Mouse (Mus musculus) lung, adult 18-20 months (tissue): ENCODE data around the gene Apaf1.

Source experiments
- DNase-seq, 2 experiments: peaks; one replicate each; pipeline ENCODE4 v3.0.0; 2022; ENCODE audit warnings: mixed read lengths in 2 of 2

The Apaf1 gene

GRCm38 (mm10) chr10:91080540-91080939, 2.0 kb downstream of the Apaf1 start:
- DNase-seq, result no peak

- no peak for DNase-seq
Observed at GRCm38 (mm10) chr10:91076667-91077066, 5.9 kb downstream of the Apaf1 start.

- DNase-seq, result peak; percentile 20 to 45
Observed at GRCm38 (mm10) chr10:91073345-91073744, 9.2 kb downstream of the Apaf1 start.

- no peak for DNase-seq
Observed at GRCm38 (mm10) chr10:91071768-91072167, 10.8 kb downstream of the Apaf1 start.

GRCm38 (mm10) chr10:91062355-91062754, 20.2 kb downstream of the Apaf1 start:
- DNase-seq, result no peak

- DNase-seq, result no peak
Observed at GRCm38 (mm10) chr10:91060742-91061141, 21.8 kb downstream of the Apaf1 start.

- DNase-seq, result no peak
Observed at GRCm38 (mm10) chr10:91052734-91053133, 29.8 kb downstream of the Apaf1 start.

- no peak for DNase-seq
Observed at GRCm38 (mm10) chr10:91051156-91051555, 31.4 kb downstream of the Apaf1 start.

- no peak for DNase-seq
Observed at GRCm38 (mm10) chr10:91049696-91050095, 32.9 kb downstream of the Apaf1 start.

GRCm38 (mm10) chr10:91033942-91034341, 48.6 kb downstream of the Apaf1 start:
- peak; percentile 8 to 35 for DNase-seq

- peak; percentile 61 for DNase-seq
Observed at GRCm38 (mm10) chr10:91032399-91032798, 50.2 kb downstream of the Apaf1 start.

- no peak for DNase-seq
Observed at GRCm38 (mm10) chr10:91031176-91031575, 51.4 kb downstream of the Apaf1 start.

GRCm38 (mm10) chr10:91029002-91029539, 53.5 kb downstream of the Apaf1 start:
- DNase-seq, result no peak

- no peak for DNase-seq
Observed at GRCm38 (mm10) chr10:91027964-91028363, 54.6 kb downstream of the Apaf1 start.

- DNase-seq, result no peak
Observed at GRCm38 (mm10) chr10:91027468-91027867, 55.1 kb downstream of the Apaf1 start.

GRCm38 (mm10) chr10:91005858-91006538, 76.6 kb downstream of the Apaf1 start:
- DNase-seq, result no peak

GRCm38 (mm10) chr10:91001421-91001820, 81.1 kb downstream of the Apaf1 start:
- DNase-seq, result peak in 1 of 2 experiments; percentile 4

- DNase-seq, result no peak
Observed at GRCm38 (mm10) chr10:90999899-91000298, 82.7 kb downstream of the Apaf1 start.

GRCm38 (mm10) chr10:90993869-90994268, 88.7 kb downstream of the Apaf1 start:
- no peak for DNase-seq

GRCm38 (mm10) chr10:90992237-90992636, 90.3 kb downstream of the Apaf1 start:
- DNase-seq, result no peak

GRCm38 (mm10) chr10:90990340-90990739, 92.2 kb downstream of the Apaf1 start:
- no peak for DNase-seq

- no peak for DNase-seq
Observed at GRCm38 (mm10) chr10:90983046-90983445, 99.5 kb downstream of the Apaf1 start.

- no peak for DNase-seq
Observed at GRCm38 (mm10) chr10:90981811-90982210, 100.8 kb downstream of the Apaf1 start.

GRCm38 (mm10) chr10:90974491-90974890, 108.1 kb downstream of the Apaf1 start:
- DNase-seq, result no peak

- no peak for DNase-seq
Observed at GRCm38 (mm10) chr10:90974084-90974483, 108.5 kb downstream of the Apaf1 start.
